Mouse (Mus musculus): ENCODE data around the gene Raph1.

GRCm38 (mm10) chr1:60489660-60490059 is 77.2 kb downstream of the Raph1 start:
- TF ChIP-seq CTCF (IDR thresholded peaks at IDR 0.05; ENCODE audit: low read depth) = no peak
- no peak for TF ChIP-seq EP300 (IDR thresholded peaks at IDR 0.05; ENCODE audit: low read depth)

Measured in heart, postnatal 0 days (tissue).